Mouse (Mus musculus) kidney, adult 18-20 months (tissue): ENCODE results near the gene Olfr453.
A peak's percentile ranks its signal among the peaks of the same experiment; 100 is the strongest.

Experiments used
- DNase-seq: peaks from one replicate; pipeline ENCODE4 v3.0.0; 2021

The Olfr453 gene

GRCm38 (mm10) chr6:42739071-42739470 lies at the start of gene Olfr453:
TSS of gene Olfr453 (plus strand) at chr6:42739371.
- DNase-seq = no peak

- no peak for DNase-seq
These were observed 49.4 kb upstream of the Olfr453 start for GRCm38 (mm10) chr6:42689761-42690160.

GRCm38 (mm10) chr6:42692154-42692516 lies 47.0 kb upstream of the Olfr453 start:
- DNase-seq = peak; percentile 82

GRCm38 (mm10) chr6:42692517-42693190 lies 46.5 kb upstream of the Olfr453 start:
- DNase-seq = peak; percentile 81

- peak; percentile 57 for DNase-seq
These were observed 29.6 kb upstream of the Olfr453 start, which contains the start of gene Tcaf1 for GRCm38 (mm10) chr6:42709291-42710211. TSS of gene Tcaf1 (minus strand) at chr6:42710088.

GRCm38 (mm10) chr6:42714668-42715067 lies 24.5 kb upstream of the Olfr453 start:
- DNase-seq = no peak

- no peak for DNase-seq
These were observed 21.2 kb upstream of the Olfr453 start for GRCm38 (mm10) chr6:42717973-42718372.

- no peak for DNase-seq
These were observed 3.1 kb downstream of the Olfr453 start for GRCm38 (mm10) chr6:42742303-42742702.

- no peak for DNase-seq
These were observed 8.7 kb downstream of the Olfr453 start for GRCm38 (mm10) chr6:42747846-42748245.

GRCm38 (mm10) chr6:42756104-42756503 lies 16.9 kb downstream of the Olfr453 start, which contains the start of gene Olfr38:
TSS of gene Olfr38 (plus strand) at chr6:42756404.
- no peak for DNase-seq

- no peak for DNase-seq
These were observed 37.9 kb downstream of the Olfr453 start for GRCm38 (mm10) chr6:42777066-42777465.

GRCm38 (mm10) chr6:42784793-42785192 lies 45.6 kb downstream of the Olfr453 start, which contains the start of gene Olfr452:
TSS of gene Olfr452 (plus strand) at chr6:42785093.
- DNase-seq = no peak

GRCm38 (mm10) chr6:42790247-42790948 lies 51.2 kb downstream of the Olfr453 start:
- no peak for DNase-seq

- no peak for DNase-seq
These were observed 51.9 kb downstream of the Olfr453 start for GRCm38 (mm10) chr6:42790949-42791556.

GRCm38 (mm10) chr6:42794982-42795381 lies 55.8 kb downstream of the Olfr453 start:
- DNase-seq = no peak
